Comparison of ENCODE assay signal across 12 mouse cellular contexts in the genomic region with DNA sequence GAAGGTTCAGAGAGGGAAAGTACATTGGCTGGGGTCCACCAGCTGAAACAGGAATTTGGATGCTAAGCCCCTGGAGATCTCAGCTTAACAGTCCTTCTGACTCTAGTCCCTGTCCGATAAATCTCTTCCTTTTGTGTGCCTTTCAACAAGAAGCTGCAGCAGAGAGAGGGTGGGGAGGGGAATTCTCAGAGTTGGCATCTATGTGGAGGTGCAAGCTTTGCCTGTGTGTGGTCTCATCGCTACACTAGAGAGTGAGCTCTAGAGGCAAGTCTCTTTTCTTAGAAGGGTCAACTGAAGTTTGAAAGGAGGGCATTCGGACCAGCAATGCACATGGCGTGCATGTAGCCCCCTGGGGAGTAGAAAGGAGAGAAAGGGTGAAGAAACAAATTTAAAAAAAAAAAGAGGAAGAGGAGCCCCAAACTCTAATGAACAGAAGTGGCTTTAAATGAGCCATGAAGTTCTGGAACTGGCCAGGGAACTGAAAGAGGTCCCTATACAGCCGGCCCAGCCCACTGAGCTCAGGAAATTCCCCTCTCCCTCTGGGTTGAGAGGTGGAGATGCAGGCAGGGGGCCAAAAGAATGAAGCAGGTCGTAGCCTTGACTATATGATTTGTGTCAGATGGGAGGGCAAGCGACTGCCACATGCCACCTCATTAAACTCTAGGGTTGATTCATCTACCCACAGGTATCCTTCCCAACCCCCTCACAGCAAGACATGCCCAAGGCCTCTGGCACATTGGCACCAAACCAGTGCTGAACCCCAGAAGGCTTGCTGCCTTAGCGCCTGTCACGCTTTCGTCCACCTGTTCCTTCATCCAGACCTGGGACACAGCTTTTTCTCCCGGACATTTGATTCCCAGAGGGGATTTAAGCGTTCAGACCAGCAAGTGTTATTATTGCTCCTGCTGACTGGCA. TPM values are rescaled to one million over a fixed set of nuclear protein-coding genes. Genes with fewer than 3 reads are reported as not detected.
DNase-seq lines count a peak whose midpoint lies in the region; ATAC-seq and TF ChIP-seq lines count a peak whose summit lies in the region.
"Had no signal": no experiment of that assay in that cellular context is flagged by ENCODE, and none has a peak within 500 bp of the region (broad histone marks: within the 10 kb centered on the region; RNA-seq: fewer than 3 reads in every experiment).

No protein-coding gene starts in this region.

- no peak for TF ChIP-seq POLR2A in spleen, adult 2 months (IDR thresholded peaks at IDR 0.05; ENCODE audit: low read depth, low read length)

- peak; percentile 55 for DNase-seq in CD4-positive, CD25-positive, alpha-beta regulatory T cell, adult 2 months (ENCODE audit: low read depth, low spot score)
- no peak for DNase-seq in spleen, adult 2 months (ENCODE audit: low read depth in 1 of 2, low spot score in 2 of 2)
- DNase-seq in spleen, adult 18-20 months: no peak
- DNase-seq in testis, postnatal 10 days (ENCODE audit: low spot score): no peak
- DNase-seq in liver, postnatal 0 days: no peak
- no peak for DNase-seq in right cerebral cortex, postnatal 14 days
- DNase-seq: adrenal gland, adult 8-10 months; heart, adult 2 months; lung, adult 18-20 months; thymus, postnatal 4 days had no signal

- peaks cover 2% of the 10 kb centered on the region; the same call in 1 of the 2 replicates for H3K27me3 ChIP-seq in spleen, adult 2 months (ENCODE audit: control insufficient read depth, insufficient read depth, low read length)
- peaks cover 45% of the 10 kb centered on the region for H3K27me3 ChIP-seq in limb, embryonic 15.5 days
- peaks cover 44% of the 10 kb centered on the region for H3K27me3 ChIP-seq in liver, postnatal 0 days (ENCODE audit: insufficient read depth, low read length)

- TF ChIP-seq EP300 in liver, postnatal 0 days (IDR thresholded peaks at IDR 0.05; ENCODE audit: low read depth): no peak

- 38% methylated on average over 12 of the region's 12 CpGs for WGBS in spleen, adult 2 months
- 20% methylated on average over 12 of the region's 12 CpGs for WGBS in limb, embryonic 15.5 days
- 38% methylated on average over 12 of the region's 12 CpGs for WGBS in liver, postnatal 0 days (ENCODE audit: insufficient replicate concordance)

- peak overlapping the region; percentile 57; the same call in 1 of the 2 replicates for H3K4me3 ChIP-seq in spleen, adult 2 months (ENCODE audit: extremely low read depth, insufficient read depth, insufficient read length)
- H3K4me3 ChIP-seq in limb, embryonic 15.5 days: no peak overlapping the region
- H3K4me3 ChIP-seq in liver, postnatal 0 days (ENCODE audit: low read depth, low read length): no peak overlapping the region
- H3K4me3 ChIP-seq: heart, adult 2 months had no signal

- H3K9me3 ChIP-seq in limb, embryonic 15.5 days: no peaks in the 10 kb centered on the region
- H3K9me3 ChIP-seq in liver, postnatal 0 days (ENCODE audit: low read length): no peaks in the 10 kb centered on the region

- no peak overlapping the region for H3K9ac ChIP-seq in limb, embryonic 15.5 days
- no peak overlapping the region for H3K9ac ChIP-seq in liver, postnatal 0 days (replicated peaks)

- peak overlapping the region; percentile 59 for H3K4me2 ChIP-seq in limb, embryonic 15.5 days
- no peak overlapping the region for H3K4me2 ChIP-seq in liver, postnatal 0 days (ENCODE audit: low read depth, low read length)

- H3K36me3 ChIP-seq in spleen, adult 2 months (ENCODE audit: control insufficient read depth, insufficient read depth, low read length): no peaks in the 10 kb centered on the region
- H3K36me3 ChIP-seq in limb, embryonic 15.5 days: no peaks in the 10 kb centered on the region
- no peaks in the 10 kb centered on the region for H3K36me3 ChIP-seq in liver, postnatal 0 days (replicated peaks; ENCODE audit: insufficient read depth, low read length)

- H3K27ac ChIP-seq in spleen, adult 2 months (ENCODE audit: insufficient read depth, low read length): no peak overlapping the region
- H3K27ac ChIP-seq in limb, embryonic 15.5 days: no peak overlapping the region
- no peak overlapping the region for H3K27ac ChIP-seq in liver, postnatal 0 days (ENCODE audit: low read depth)
- H3K27ac ChIP-seq: heart, adult 2 months had no signal

- no peak for TF ChIP-seq CTCF in spleen, adult 2 months (IDR thresholded peaks at IDR 0.05; ENCODE audit: extremely low read depth, insufficient read depth, insufficient read length, insufficient replicate concordance)
- TF ChIP-seq CTCF in liver, postnatal 0 days (IDR thresholded peaks at IDR 0.05; ENCODE audit: low read depth): no peak

- ATAC-seq in CD4-positive, CD25-positive, alpha-beta regulatory T cell, adult 4 months: no peak
- ATAC-seq in limb, embryonic 15.5 days (ENCODE audit: insufficient number of reproducible peaks, low FRiP score, low TSS enrichment, low read depth): no peak
- ATAC-seq in liver, postnatal 0 days: no peak

- H3K4me1 ChIP-seq in spleen, adult 2 months (ENCODE audit: control insufficient read depth, insufficient read depth, insufficient read length): peaks cover 6% of the 10 kb centered on the region; the same call in 1 of the 2 replicates
- peaks cover 20% of the 10 kb centered on the region for H3K4me1 ChIP-seq in limb, embryonic 15.5 days
- 0 out of 2 replicates have a peak, but pooled peaks cover 2% of the 10 kb centered on the region for H3K4me1 ChIP-seq in liver, postnatal 0 days (ENCODE audit: insufficient read depth)

RNA-seq across cellular contexts. Expression of a gene that starts 10.0 kb away (rescaled TPM):
- 100 to 1,000 TPM in 1 of 2 experiments, 10 to 100 TPM in 1; 51.7 to 101 TPM for polyA plus RNA-seq in CD4-positive, CD25-positive, alpha-beta regulatory T cell, adult 4 months (2017; shearing (Covaris generic))
- 14.0 and 18.2 TPM in 2 replicates for polyA plus RNA-seq in spleen, adult 2 months (2012; rRNA removed)
- 0.33 and 0.61 TPM in 2 replicates for polyA plus RNA-seq in limb, embryonic 15.5 days (2015; fragmentation: Nextera tagmentation; extraction: Ambion mirVana)
- 0.12 and 0.33 TPM in 2 replicates for polyA plus RNA-seq in liver, postnatal 0 days (2015; fragmentation: Nextera tagmentation; extraction: Ambion mirVana)
